Mouse (Mus musculus) stomach, embryonic 14.5 days (tissue): ENCODE data around the gene Ppp1r11. TPM values are rescaled to one million over a fixed set of nuclear protein-coding genes. Genes with fewer than 3 reads are reported as not detected.

Experiments
- ATAC-seq: fragments of 200-750 bp; cut with Nextera tagmentation; 2 replicates; pipeline ENCODE4 v1.8.0; 2017; ENCODE audit warnings: low read depth, moderate TSS enrichment; ENCODE audit not compliant: insufficient number of reproducible peaks, insufficient read depth, low FRiP score
- H3K27ac ChIP-seq: fragments of 300-500 bp; sonication (generic); 2 replicates; pipeline ENCODE4 v1.5.1; 2014; ENCODE audit warnings: mild to moderate bottlenecking, low read length, moderate library complexity, mixed read lengths
- H3K27me3 ChIP-seq: fragments of 300-500 bp; sonication (generic); 2 replicates; pipeline ENCODE4 v1.6.1; 2014; ENCODE audit warnings: low read length, control low read depth, mixed read lengths; ENCODE audit not compliant: control insufficient read depth, insufficient read depth
- H3K36me3 ChIP-seq: fragments of 300-500 bp; sonication (generic); 2 replicates; pipeline ENCODE4 v1.6.1; 2014; ENCODE audit warnings: mild to moderate bottlenecking, control low read depth, low read length, moderate library complexity, mixed read lengths; ENCODE audit not compliant: control insufficient read depth, insufficient read depth
- H3K4me1 ChIP-seq: fragments of 300-500 bp; sonication (generic); 2 replicates; pipeline ENCODE4 v1.6.1; 2014; ENCODE audit warnings: low read length, control low read depth, mixed read lengths; ENCODE audit not compliant: control insufficient read depth, insufficient read depth
- H3K4me2 ChIP-seq: fragments of 300-500 bp; sonication (generic); replicated peaks from 2 replicates; pipeline ENCODE4 v1.6.1; 2014; ENCODE audit warnings: low read depth, low read length, control low read depth
- H3K4me3 ChIP-seq: fragments of 300-500 bp; sonication (generic); 2 replicates; pipeline ENCODE4 v1.5.1; 2014; ENCODE audit warnings: low read depth, low read length, control low read depth
- H3K9ac ChIP-seq: fragments of 300-500 bp; sonication (generic); replicated peaks from 2 replicates; pipeline ENCODE4 v1.6.1; 2014; ENCODE audit warnings: low read depth, mild to moderate bottlenecking, control low read depth, low read length, moderate library complexity, mixed read lengths
- H3K9me3 ChIP-seq: fragments of 300-500 bp; sonication (generic); 2 replicates; pipeline ENCODE4 v1.6.1; 2016; ENCODE audit warnings: low read depth, low read length, control low read depth; ENCODE audit not compliant: control insufficient read depth
- WGBS: fragments of 180-500 bp; shearing (Covaris S2); extraction: QIAGEN DNeasy Blood & Tissue Kit; methylation state at CpG from one replicate; pipeline ENCODE4 v1.1.7; 2014; 5-methylcytosine and 5-hydroxymethylcytosine counted together
- polyA plus RNA-seq: library from polyadenylated mRNA; unstranded; fragments of >200 nt; fragmentation: Nextera tagmentation; extraction: Ambion mirVana; gene quantifications from 2 replicates; pipeline ENCODE4 v1.2.1, GENCODE M21; 2014

Ppp1r11 gene
- polyA plus RNA-seq, 1 experiment from 2014 or later = 120 TPM

DNA sequence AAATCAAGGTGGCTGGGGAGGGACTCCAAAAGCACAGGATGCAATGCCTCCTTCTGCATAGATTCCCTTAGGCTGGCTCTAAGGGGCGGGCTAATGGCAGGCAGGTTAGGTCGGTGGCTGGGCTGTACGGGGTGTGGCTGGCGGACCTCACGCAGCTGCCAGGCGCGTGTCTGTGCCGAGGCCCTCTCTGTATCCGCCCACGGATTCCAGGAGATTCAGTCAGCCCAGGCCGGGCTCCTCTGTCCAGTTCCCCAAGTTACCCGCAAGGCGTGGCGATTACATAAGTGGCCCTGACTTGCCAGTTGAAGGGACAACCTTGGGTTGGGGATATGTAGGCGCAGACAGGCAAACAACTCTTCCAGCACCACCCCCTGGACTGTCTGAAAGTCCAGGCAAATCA, 31.3 kb downstream of the Ppp1r11 start:
- Histone ChIP-seq H3K9ac (no peak overlapping the region), H3K27ac (no peak overlapping the region), H3K9me3 (no peaks in the 10 kb centered on the region), H3K4me1 (no peaks in the 10 kb centered on the region), H3K4me3 (no peak overlapping the region), H3K36me3 (no peaks in the 10 kb centered on the region), H3K4me2 (no peak overlapping the region), H3K27me3 (no peaks in the 10 kb centered on the region)
- 46% methylated on average over 15 of the region's 15 CpGs for WGBS
- peak; percentile 65; the same call in 1 of the 2 replicates for ATAC-seq

DNA sequence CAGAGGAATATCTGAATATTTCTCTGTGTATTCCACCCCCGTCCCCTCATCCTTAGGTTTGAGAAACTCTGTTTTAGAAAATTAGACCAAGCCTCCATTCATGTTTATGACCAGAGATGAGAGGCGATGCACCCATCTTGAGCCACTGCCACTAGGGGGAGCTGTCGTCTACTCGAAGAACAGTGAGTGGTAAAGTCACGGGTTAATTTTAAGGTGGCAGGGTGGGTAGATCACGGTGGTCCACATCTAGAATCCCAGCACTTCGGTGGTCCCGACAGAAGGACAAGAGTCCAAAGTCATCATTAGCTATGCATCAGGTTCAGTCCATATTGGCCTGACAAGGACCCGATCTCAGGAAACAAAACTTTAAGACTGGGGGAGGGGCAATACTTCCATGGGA, 36.5 kb downstream of the Ppp1r11 start:
- H3K4me1 ChIP-seq = no peaks in the 10 kb centered on the region
- 15% methylated on average over 9 of the region's 9 CpGs for WGBS
- H3K9ac ChIP-seq = no peak overlapping the region
- no peak overlapping the region for H3K27ac ChIP-seq
- no peaks in the 10 kb centered on the region for H3K36me3 ChIP-seq
- H3K4me2 ChIP-seq = no peak overlapping the region
- no peak for ATAC-seq
- H3K27me3 ChIP-seq = no peaks in the 10 kb centered on the region
- no peak overlapping the region for H3K4me3 ChIP-seq
- H3K9me3 ChIP-seq = no peaks in the 10 kb centered on the region

DNA sequence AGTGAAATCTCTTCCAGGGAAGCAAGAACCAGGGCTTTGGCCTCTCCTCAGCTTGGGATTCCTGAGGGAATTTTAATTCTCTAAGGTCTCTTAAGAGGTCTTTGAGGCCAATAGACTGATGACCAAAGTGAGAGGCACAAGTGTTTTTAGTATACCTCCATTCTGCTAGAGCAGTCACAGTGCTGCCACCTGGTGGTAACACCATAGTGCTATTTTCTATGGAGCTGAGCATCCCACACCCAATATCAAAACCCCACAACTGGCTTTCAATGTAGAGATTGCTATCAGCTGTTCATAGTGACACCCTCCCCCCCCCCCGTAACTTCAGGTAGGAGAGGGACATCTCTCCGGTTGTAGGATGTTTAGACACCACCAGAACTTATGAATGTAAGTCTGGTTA, 37.4 kb downstream of the Ppp1r11 start:
- H3K4me2 ChIP-seq = no peak overlapping the region
- no peak overlapping the region for H3K27ac ChIP-seq
- H3K27me3 ChIP-seq = no peaks in the 10 kb centered on the region
- no peak for ATAC-seq
- H3K9ac ChIP-seq = no peak overlapping the region
- no peaks in the 10 kb centered on the region for H3K4me1 ChIP-seq
- no peak overlapping the region for H3K4me3 ChIP-seq
- WGBS = 21% methylated on average over 2 of the region's 2 CpGs
- no peaks in the 10 kb centered on the region for H3K36me3 ChIP-seq
- no peaks in the 10 kb centered on the region for H3K9me3 ChIP-seq

DNA sequence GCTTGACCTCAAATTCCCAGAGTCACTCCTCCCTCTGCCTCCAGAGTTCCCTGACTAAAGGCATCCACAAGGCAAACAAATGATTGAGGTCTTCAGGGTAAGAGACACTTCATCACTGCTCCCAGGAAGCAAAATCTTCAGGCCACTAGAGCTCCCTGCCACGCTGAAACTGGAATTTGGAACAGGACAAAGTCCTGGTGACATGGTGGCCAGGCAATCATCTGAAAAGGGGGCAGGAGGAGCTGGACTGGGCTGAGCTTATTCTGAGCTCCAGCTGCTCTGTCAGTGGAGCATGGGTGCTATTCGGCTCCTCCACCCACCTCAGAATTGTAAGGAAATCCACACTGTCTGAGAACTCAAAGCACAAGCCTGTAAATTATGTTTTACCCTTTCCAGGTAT, 39.5 kb downstream of the Ppp1r11 start:
- ATAC-seq = no peak
- WGBS = 56% methylated on average over 2 of the region's 2 CpGs
- H3K4me2 ChIP-seq = no peak overlapping the region

DNA sequence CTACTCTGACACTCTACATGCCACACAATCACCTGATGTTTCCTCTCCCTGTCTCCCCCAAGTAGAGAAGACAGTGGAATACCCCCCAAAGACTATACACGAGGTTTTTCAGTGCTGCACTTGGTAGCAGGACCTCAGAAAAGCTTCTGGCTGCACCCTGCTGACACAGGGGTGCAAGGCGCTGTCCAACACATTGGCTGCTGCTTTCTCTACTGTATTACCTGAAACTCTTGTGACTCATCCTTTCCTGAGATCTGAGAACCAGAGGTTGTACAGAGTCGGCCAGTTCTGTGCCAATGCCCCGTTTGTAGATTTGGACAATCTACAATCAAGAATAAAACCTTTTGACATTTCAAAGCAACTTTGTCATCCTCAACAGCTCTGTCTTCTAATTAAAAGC, 41.7 kb downstream of the Ppp1r11 start:
- Histone ChIP-seq H3K4me2 (no peak overlapping the region), H3K4me3 (no peak overlapping the region), H3K9ac (no peak overlapping the region), H3K36me3 (no peaks in the 10 kb centered on the region), H3K9me3 (no peaks in the 10 kb centered on the region), H3K27me3 (no peaks in the 10 kb centered on the region), H3K4me1 (no peaks in the 10 kb centered on the region), H3K27ac (no peak overlapping the region)
- WGBS = 55% methylated on average over 4 of the region's 4 CpGs
- no peak for ATAC-seq

More for the DNA sequence above, 39.5 kb downstream of the Ppp1r11 start:
- no peak overlapping the region for H3K9ac ChIP-seq
- H3K27me3 ChIP-seq = no peaks in the 10 kb centered on the region
- H3K9me3 ChIP-seq = no peaks in the 10 kb centered on the region
- no peaks in the 10 kb centered on the region for H3K36me3 ChIP-seq
- H3K4me1 ChIP-seq = no peaks in the 10 kb centered on the region
- no peak overlapping the region for H3K27ac ChIP-seq
- no peak overlapping the region for H3K4me3 ChIP-seq

DNA sequence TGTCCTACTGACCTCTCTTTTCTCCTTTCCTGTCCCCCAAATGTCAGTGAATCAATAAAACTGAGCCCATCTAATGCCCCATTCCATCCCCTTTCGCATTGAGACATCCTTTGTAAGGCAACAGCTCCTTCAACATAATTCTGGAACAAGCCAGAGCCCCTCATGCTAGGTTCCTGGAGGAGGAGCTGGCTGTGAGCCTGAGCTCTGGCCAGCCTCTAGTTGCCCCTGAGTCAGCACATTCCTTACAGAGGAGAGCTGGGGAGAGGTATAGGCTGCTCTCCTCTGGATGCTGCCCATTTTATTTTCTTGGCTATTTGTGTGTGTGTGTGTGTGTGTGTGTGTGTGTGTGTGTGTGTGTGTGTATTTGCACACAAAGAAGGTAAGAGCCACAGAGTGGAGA, 43.3 kb downstream of the Ppp1r11 start:
- H3K4me2 ChIP-seq = no peak overlapping the region
- ATAC-seq = peak; percentile 65; the same call in 1 of the 2 replicates
- no peaks in the 10 kb centered on the region for H3K36me3 ChIP-seq
- H3K4me1 ChIP-seq = no peaks in the 10 kb centered on the region
- H3K4me3 ChIP-seq = no peak overlapping the region
- no peaks in the 10 kb centered on the region for H3K9me3 ChIP-seq
- no peak overlapping the region for H3K9ac ChIP-seq
- 56% methylated on average over 1 of the region's 1 CpGs for WGBS
- no peak overlapping the region for H3K27ac ChIP-seq
- H3K27me3 ChIP-seq = no peaks in the 10 kb centered on the region

DNA sequence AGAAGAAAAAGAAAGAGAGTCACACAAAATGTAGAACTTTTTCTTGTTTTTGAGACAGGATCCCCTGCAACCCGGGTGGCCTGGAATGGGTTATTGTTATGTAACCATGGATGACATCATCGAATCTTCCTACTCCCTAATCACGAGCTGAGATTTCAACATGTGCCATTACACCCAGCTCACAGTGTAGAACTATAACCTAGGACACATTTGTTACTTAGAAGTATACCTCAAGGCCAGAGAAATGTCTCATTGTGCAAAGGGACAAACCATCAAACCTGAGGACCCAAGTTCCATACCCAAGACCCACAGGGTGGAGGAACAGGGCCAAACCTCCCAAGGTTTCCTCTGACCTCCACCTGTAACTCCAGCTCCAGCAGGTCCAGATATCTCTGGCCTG, 47.9 kb downstream of the Ppp1r11 start:
- H3K9ac ChIP-seq = no peak overlapping the region
- H3K4me3 ChIP-seq = no peak overlapping the region
- no peaks in the 10 kb centered on the region for H3K4me1 ChIP-seq
- no peaks in the 10 kb centered on the region for H3K9me3 ChIP-seq
- no peak overlapping the region for H3K27ac ChIP-seq
- WGBS = 71% methylated on average over 3 of the region's 3 CpGs
- H3K27me3 ChIP-seq = no peaks in the 10 kb centered on the region
- no peaks in the 10 kb centered on the region for H3K36me3 ChIP-seq
- H3K4me2 ChIP-seq = no peak overlapping the region
- no peak for ATAC-seq

DNA sequence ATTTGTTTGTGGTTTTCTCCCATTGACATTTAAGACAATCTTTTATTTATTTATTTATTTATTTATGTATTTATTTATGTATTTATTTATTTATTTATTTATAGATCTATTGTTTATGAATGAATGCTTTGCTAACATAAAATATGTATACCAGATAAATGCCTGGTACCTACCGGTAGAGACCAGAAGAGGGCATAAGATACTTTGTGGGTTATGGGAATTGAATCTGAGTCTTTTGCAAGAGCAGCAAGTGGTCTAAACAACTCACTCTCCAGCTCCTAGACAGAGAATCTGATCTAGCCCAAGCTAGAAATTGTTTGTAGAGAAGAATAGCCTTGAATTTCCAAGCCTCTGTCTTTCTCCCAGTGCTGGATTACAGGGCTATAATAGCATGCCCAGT, 50.9 kb downstream of the Ppp1r11 start:
- H3K36me3 ChIP-seq = no peaks in the 10 kb centered on the region
- H3K4me3 ChIP-seq = no peak overlapping the region
- H3K4me1 ChIP-seq = no peaks in the 10 kb centered on the region
- H3K9ac ChIP-seq = no peak overlapping the region
- no peak overlapping the region for H3K4me2 ChIP-seq
- H3K9me3 ChIP-seq = no peaks in the 10 kb centered on the region
- WGBS = 27% methylated on average over 1 of the region's 1 CpGs
- H3K27me3 ChIP-seq = no peaks in the 10 kb centered on the region
- ATAC-seq = no peak
- no peak overlapping the region for H3K27ac ChIP-seq

DNA sequence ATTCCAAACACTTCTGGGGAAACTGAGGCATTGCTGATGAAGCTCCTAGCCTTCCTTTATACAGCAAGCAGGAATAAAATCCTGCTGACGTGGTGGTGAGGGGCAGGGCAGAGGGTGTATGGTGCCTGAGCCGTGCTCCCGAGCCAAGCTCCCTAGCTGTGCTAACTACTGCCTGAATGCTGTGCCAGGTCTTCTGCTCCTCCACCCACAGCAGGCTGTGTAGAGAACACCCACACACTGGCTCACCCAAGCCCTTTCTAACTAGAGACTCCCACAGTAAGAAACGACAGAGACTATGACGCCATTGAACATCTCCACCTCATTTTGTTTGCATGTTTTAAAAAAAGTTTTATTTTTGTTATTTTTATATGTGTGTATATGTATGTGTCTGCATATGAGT, 51.5 kb downstream of the Ppp1r11 start:
- no peak overlapping the region for H3K4me3 ChIP-seq
- no peak for ATAC-seq
- no peaks in the 10 kb centered on the region for H3K9me3 ChIP-seq
- H3K9ac ChIP-seq = no peak overlapping the region
- no peak overlapping the region for H3K27ac ChIP-seq
- 78% methylated on average over 5 of the region's 5 CpGs for WGBS
- no peaks in the 10 kb centered on the region for H3K4me1 ChIP-seq
- H3K27me3 ChIP-seq = no peaks in the 10 kb centered on the region
- H3K36me3 ChIP-seq = no peaks in the 10 kb centered on the region
- H3K4me2 ChIP-seq = no peak overlapping the region
